Mouse (Mus musculus) neural tube, embryonic 14.5 days (tissue): Measurements from ENCODE around the gene Tenm2. TPM values are rescaled to one million over a fixed set of nuclear protein-coding genes. Genes with fewer than 3 reads are reported as not detected.

Experiments
- ATAC-seq: fragments of 200-750 bp; cut with Nextera tagmentation; 2 replicates; pipeline ENCODE4 v1.8.0; 2017; ENCODE audit warnings: low read depth, mild to moderate bottlenecking, moderate TSS enrichment, moderate library complexity
- H3K27ac ChIP-seq: fragments of 300-500 bp; sonication (generic); 2 replicates; pipeline ENCODE4 v1.5.1; 2014; ENCODE audit warnings: low read depth, mild to moderate bottlenecking, control low read depth, low read length, moderate library complexity, mixed read lengths
- H3K27me3 ChIP-seq: fragments of 300-500 bp; sonication (generic); 2 replicates; pipeline ENCODE4 v1.6.1; 2014; ENCODE audit warnings: low read length; ENCODE audit not compliant: control insufficient read depth, insufficient read depth
- H3K36me3 ChIP-seq: fragments of 300-500 bp; sonication (generic); 2 replicates; pipeline ENCODE4 v1.6.1; 2014; ENCODE audit warnings: low read length, mixed read lengths; ENCODE audit not compliant: control insufficient read depth, insufficient read depth
- H3K4me1 ChIP-seq: fragments of 300-500 bp; sonication (generic); 2 replicates; pipeline ENCODE4 v1.6.1; 2014; ENCODE audit warnings: low read length; ENCODE audit not compliant: control insufficient read depth, insufficient read depth
- H3K4me2 ChIP-seq: fragments of 300-500 bp; sonication (generic); 2 replicates; pipeline ENCODE4 v1.6.1; 2014; ENCODE audit warnings: mild to moderate bottlenecking, low read depth, low read length, control low read depth
- H3K4me3 ChIP-seq: fragments of 300-500 bp; sonication (generic); 2 replicates; pipeline ENCODE4 v1.5.1; 2014; ENCODE audit warnings: low read depth, low read length, control low read depth, mixed read lengths
- H3K9ac ChIP-seq: fragments of 300-500 bp; sonication (generic); replicated peaks from 2 replicates; pipeline ENCODE4 v1.6.1; 2014; ENCODE audit warnings: low read depth, mild to moderate bottlenecking, control low read depth, low read length, mixed read lengths
- H3K9me3 ChIP-seq: fragments of 300-500 bp; sonication (generic); 2 replicates; pipeline ENCODE4 v1.6.1; 2016; ENCODE audit warnings: low read length; ENCODE audit not compliant: control insufficient read depth
- WGBS: fragments of 180-500 bp; shearing (Covaris S2); extraction: QIAGEN DNeasy Blood & Tissue Kit; methylation state at CpG from one replicate; pipeline ENCODE4 v1.1.7; 2014; 5-methylcytosine and 5-hydroxymethylcytosine counted together
- polyA plus RNA-seq: library from polyadenylated mRNA; unstranded; fragments of >200 nt; fragmentation: Nextera tagmentation; extraction: Ambion mirVana; gene quantifications from 2 replicates; pipeline ENCODE4 v1.2.1, GENCODE M21; 2014

Gene Tenm2
- polyA plus RNA-seq, 1 experiment from 2014 or later = 32.2 TPM

DNA sequence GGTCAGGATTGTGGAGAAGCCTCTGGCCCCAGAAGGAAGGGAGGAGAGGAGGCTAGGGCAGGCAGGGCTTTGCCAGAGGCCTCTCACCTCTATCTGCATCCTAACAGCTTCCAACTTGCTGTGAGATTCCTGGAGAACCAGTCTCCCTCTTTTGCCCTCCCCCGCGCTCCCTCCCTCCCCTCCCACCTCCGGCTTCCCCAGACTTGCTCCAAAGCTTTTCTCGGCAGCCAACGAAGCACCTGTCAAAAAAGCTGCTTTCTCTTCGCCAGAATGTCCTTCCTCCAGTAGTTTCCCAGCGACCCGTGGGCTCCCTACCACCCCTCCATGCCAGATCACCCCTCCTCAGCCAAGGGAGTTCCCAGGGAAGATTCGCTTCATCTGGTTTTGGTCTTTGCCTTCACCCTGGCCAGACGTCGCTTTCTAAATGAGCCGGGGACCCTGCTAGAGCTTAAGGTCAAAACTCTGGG, 1256.5 kb downstream of the Tenm2 start:
- ATAC-seq = no peak
- H3K4me3 ChIP-seq = peak overlapping the region; percentile 60
- peak overlapping the region; percentile 86 for H3K9ac ChIP-seq
- no peaks in the 10 kb centered on the region for H3K9me3 ChIP-seq
- peak overlapping the region; percentile 78 for H3K4me2 ChIP-seq
- H3K4me1 ChIP-seq = peaks cover 9% of the 10 kb centered on the region; the same call in 1 of the 2 replicates
- WGBS = 4% methylated on average over 12 of the region's 12 CpGs
- no peaks in the 10 kb centered on the region for H3K36me3 ChIP-seq
- no peaks in the 10 kb centered on the region for H3K27me3 ChIP-seq
- H3K27ac ChIP-seq = no peak overlapping the region

DNA sequence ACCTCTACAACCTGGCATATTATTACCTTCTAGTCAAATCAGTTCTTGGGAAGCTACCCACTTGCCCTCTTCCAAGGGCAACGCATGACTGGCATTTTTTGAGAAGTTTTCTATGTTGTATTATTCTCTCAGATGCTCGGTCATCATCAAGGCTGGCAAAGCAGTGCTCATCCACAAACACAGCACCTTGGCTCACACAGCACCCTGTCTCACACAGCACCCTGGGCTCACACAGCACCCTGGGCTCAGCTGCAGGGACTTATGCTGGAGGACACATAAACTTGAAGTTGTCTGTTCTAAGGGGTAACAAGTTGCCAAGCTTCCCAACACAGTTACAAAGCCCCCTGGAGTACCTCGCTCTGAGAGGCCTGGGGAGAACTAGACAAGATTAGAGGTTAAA, 1258.0 kb downstream of the Tenm2 start:
- H3K4me1 ChIP-seq = peaks cover 9% of the 10 kb centered on the region; the same call in 1 of the 2 replicates
- no peaks in the 10 kb centered on the region for H3K36me3 ChIP-seq
- no peak overlapping the region for H3K4me3 ChIP-seq
- no peak overlapping the region for H3K27ac ChIP-seq
- no peaks in the 10 kb centered on the region for H3K9me3 ChIP-seq
- H3K9ac ChIP-seq = no peak overlapping the region
- 86% methylated on average over 3 of the region's 3 CpGs for WGBS
- no peak for ATAC-seq
- H3K4me2 ChIP-seq = peak overlapping the region; percentile 23; the same call in 1 of the 2 replicates
- H3K27me3 ChIP-seq = no peaks in the 10 kb centered on the region

DNA sequence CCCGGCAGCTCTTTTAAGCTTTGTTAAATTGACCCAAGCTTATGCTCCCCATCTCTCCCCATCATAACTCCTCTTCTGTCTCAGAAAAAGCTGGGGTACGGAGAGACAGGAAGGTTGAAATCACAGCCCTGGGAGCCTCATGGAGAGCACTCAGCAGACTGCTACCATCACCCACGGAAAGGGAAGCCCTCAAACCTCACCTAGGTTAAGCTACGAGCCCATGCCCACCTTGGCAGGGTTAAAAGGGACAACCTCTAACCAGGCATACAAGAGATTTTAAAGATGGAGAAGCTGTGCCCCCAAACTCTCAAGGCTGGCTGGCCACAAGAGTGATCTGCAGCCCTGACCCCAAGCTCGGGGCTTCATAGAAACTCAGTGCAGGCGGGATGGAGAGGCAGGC, 1258.7 kb downstream of the Tenm2 start:
- H3K4me2 ChIP-seq = peak overlapping the region; percentile 18; the same call in 1 of the 2 replicates
- H3K4me3 ChIP-seq = no peak overlapping the region
- 58% methylated on average over 6 of the region's 6 CpGs for WGBS
- H3K9me3 ChIP-seq = no peaks in the 10 kb centered on the region
- no peaks in the 10 kb centered on the region for H3K36me3 ChIP-seq
- no peaks in the 10 kb centered on the region for H3K27me3 ChIP-seq
- no peak overlapping the region for H3K9ac ChIP-seq
- H3K4me1 ChIP-seq = peaks cover 9% of the 10 kb centered on the region; the same call in 1 of the 2 replicates
- ATAC-seq = no peak
- peak overlapping the region; percentile 23; the same call in 1 of the 2 replicates for H3K27ac ChIP-seq

DNA sequence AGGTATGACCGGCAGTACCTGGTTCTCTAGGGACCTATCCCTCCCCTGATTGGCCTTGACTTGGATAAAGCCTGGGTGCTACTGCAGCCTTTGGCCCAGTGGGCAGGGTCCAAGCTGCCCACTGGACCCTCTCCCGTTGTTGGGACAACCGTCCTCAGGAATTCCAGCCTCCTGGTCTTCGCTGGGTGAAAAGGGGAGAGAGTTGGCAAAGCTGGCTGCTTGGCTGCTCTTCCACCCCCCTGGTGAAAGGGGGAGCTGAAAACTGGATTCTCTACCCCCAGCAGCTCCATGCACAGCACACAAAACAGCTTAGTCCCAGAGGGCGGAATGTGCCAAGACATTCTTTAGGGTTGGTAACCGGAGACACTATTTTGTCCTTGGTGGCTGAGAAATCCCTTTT, 1259.3 kb downstream of the Tenm2 start:
- ATAC-seq = peak; percentile 61; the same call in 1 of the 2 replicates

DNA sequence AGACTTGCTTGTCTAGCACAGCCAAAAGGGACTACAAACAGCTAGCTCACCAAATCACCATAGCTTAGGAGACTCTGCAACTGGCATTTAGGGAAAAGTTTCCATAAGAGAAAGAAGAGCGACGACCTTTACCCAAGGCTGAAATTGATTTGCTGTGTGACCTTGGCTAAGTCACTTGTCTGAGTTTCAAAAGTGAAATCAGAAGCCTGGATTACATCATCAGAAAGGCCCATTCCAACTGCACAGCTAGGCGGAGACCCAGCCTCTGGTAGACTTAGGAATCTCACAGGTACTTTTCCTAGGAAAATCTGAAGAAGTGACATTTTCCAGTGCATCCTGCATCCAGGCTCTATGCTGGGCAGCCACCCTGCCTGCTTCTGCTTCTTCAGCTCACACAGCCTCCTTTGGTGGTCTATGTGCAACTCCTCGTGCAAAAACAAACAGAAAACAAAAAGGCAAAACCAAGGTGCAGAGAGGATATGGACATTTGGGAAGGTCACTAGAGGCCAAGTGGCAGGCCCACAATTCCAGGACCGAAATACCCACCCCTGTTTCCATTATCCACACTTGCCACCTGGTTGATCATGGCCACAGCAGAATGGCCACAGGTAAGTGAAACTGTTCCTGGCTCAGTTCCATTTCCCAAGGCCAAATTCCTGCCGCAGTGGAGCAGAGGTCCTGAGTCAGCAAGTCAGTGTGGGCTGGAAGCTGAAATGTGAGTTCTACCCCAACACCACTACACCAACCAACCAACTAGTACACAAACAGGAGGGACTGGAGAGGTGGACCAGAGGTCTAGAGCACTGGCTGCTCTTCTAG, 1260.9 kb downstream of the Tenm2 start:
- no peaks in the 10 kb centered on the region for H3K9me3 ChIP-seq
- H3K27ac ChIP-seq = no peak overlapping the region
- ATAC-seq = no peak
- H3K4me3 ChIP-seq = no peak overlapping the region
- H3K4me2 ChIP-seq = no peak overlapping the region
- no peak overlapping the region for H3K9ac ChIP-seq
- WGBS = 81% methylated on average over 6 of the region's 6 CpGs
- H3K36me3 ChIP-seq = no peaks in the 10 kb centered on the region
- H3K27me3 ChIP-seq = no peaks in the 10 kb centered on the region
- peaks cover 9% of the 10 kb centered on the region; the same call in 1 of the 2 replicates for H3K4me1 ChIP-seq

More for the DNA sequence above, 1259.3 kb downstream of the Tenm2 start:
- no peaks in the 10 kb centered on the region for H3K9me3 ChIP-seq
- H3K36me3 ChIP-seq = no peaks in the 10 kb centered on the region
- H3K4me3 ChIP-seq = no peak overlapping the region
- H3K9ac ChIP-seq = no peak overlapping the region
- H3K4me2 ChIP-seq = no peak overlapping the region
- no peak overlapping the region; the same call in 1 of the 2 replicates for H3K27ac ChIP-seq
- H3K27me3 ChIP-seq = no peaks in the 10 kb centered on the region
- 41% methylated on average over 6 of the region's 6 CpGs for WGBS
- H3K4me1 ChIP-seq = peaks cover 9% of the 10 kb centered on the region; the same call in 1 of the 2 replicates

DNA sequence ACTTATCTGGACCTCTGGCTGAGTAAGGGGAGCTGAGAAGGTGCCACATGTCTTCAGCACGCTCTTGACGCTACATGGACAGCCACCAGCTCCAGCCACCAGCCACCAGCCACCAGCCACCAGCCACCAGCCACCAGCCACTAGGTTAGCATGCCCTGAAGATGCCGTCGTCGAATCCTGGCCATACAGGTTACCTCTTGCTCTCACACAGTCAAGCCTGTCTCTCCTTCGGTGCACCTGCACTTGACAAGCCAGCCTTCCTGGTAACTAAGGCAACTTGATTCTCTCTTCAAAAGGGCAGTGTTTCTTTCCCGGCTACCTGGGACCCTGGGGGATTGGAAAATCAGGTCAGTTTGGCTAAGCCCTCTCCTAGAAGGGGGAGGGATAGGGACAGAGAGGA, 1262.6 kb downstream of the Tenm2 start:
- Histone ChIP-seq H3K4me1 (no peaks in the 10 kb centered on the region), H3K4me3 (no peak overlapping the region), H3K27ac (no peak overlapping the region; the same call in 1 of the 2 replicates), H3K36me3 (no peaks in the 10 kb centered on the region), H3K27me3 (no peaks in the 10 kb centered on the region), H3K4me2 (no peak overlapping the region), H3K9ac (no peak overlapping the region), H3K9me3 (no peaks in the 10 kb centered on the region)
- ATAC-seq = no peak
- WGBS = 51% methylated on average over 7 of the region's 7 CpGs

DNA sequence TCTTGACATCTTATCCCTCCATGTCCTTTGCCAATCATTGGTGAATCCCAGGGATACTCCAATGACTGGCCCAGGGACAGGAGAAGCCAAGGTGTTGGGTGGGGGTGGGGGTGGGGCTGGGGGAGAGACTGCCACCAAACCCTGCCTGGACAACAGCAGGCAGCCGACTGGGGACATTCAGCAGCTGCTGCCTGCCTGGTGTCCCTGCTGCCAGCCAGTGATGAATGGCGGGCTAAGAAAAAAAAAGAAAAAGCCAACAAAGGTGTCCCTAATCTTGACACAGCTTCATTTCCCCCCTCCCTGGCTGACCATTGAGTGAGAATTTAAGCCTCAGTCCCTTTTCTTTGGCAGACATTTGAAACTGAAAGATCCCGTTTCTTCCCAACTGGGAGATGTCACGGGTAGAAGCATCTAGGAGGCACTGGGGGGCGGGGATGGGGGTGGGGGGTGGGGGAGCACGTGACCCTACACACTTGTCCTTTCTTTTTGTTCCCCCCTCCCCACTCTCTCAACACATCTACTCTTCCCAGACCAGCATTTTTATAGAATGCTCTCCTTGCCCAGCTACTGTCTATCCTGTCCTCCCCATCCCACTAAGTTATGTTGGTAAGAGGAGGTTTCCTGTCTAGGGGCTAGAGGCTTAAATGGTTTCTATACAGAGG, 1263.4 kb downstream of the Tenm2 start:
- no peak overlapping the region for H3K9ac ChIP-seq
- no peaks in the 10 kb centered on the region for H3K36me3 ChIP-seq
- H3K4me1 ChIP-seq = no peaks in the 10 kb centered on the region
- no peak overlapping the region for H3K4me3 ChIP-seq
- H3K27ac ChIP-seq = no peak overlapping the region
- no peak overlapping the region for H3K4me2 ChIP-seq
- no peaks in the 10 kb centered on the region for H3K27me3 ChIP-seq
- 5% methylated on average over 6 of the region's 6 CpGs for WGBS
- peak; percentile 44; the same call in 1 of the 2 replicates for ATAC-seq
- H3K9me3 ChIP-seq = no peaks in the 10 kb centered on the region

DNA sequence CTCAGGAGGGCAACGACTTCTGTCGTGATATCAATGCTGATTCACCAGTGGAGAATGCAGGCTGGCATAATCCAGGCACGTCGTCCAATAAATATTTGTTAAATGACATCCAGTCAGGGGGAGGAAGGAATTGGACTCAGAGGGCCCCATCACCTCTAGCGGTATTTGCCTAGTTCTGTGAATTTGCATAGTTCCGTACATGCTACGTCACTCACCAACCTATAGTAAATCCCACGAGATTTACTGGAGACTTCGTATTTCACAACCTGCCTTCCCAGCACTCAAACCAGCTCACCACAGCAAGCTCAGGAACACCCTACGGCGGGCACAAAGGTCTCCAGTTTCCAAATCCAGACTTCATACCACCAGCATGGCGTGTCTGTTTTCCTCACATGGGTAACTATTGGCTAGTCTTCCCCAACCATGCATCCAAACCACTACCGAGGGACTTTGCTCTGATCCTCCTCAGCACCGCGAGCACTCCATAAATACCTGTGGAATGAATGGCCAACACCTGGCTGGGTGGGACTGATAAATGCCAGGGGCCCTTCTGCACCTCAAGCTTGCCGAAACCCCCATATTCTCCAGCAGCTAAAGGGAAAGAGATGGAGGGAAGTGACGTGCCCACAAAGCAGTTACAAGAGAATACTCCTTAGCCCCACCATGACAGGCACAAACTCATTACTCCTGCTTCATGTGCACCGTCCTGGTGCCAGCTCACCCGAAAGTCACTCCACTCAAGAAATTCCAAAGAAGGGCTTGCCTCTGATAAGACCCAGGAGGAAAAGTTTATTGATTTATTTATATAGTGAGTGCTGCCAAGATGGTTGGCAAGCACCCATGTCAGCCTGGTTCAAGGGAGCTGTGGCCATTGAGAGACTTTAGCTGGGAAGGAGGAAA, 1264.7 kb downstream of the Tenm2 start:
- no peaks in the 10 kb centered on the region for H3K9me3 ChIP-seq
- H3K27ac ChIP-seq = no peak overlapping the region
- H3K27me3 ChIP-seq = no peaks in the 10 kb centered on the region
- H3K36me3 ChIP-seq = no peaks in the 10 kb centered on the region
- no peak overlapping the region for H3K4me2 ChIP-seq
- no peak overlapping the region for H3K4me3 ChIP-seq
- ATAC-seq = no peak
- H3K9ac ChIP-seq = no peak overlapping the region
- 89% methylated on average over 19 of the region's 19 CpGs for WGBS
- H3K4me1 ChIP-seq = no peaks in the 10 kb centered on the region
